Mouse (Mus musculus) splenic B cell, adult 2 months (primary cell): Measurements from ENCODE around the gene 1700003E16Rik.

Source experiments
- DNase-seq: peaks from one replicate; pipeline ENCODE4 v3.0.0-alpha.2; 2011; ENCODE audit warnings: low read depth, low spot score
- H3K27me3 ChIP-seq: 2 replicates; pipeline ENCODE4 v1.6.1; 2012; ENCODE audit warnings: mild to moderate bottlenecking, low read length, moderate library complexity, mixed read lengths; ENCODE audit not compliant: control insufficient read depth, poor library complexity, insufficient read depth, severe bottlenecking
- H3K36me3 ChIP-seq: 2 replicates; pipeline ENCODE4 v1.6.1; 2012; ENCODE audit warnings: mild to moderate bottlenecking, low read length, moderate library complexity, mixed read lengths; ENCODE audit not compliant: control insufficient read depth, poor library complexity, insufficient read depth, severe bottlenecking

The 1700003E16Rik gene

DNA sequence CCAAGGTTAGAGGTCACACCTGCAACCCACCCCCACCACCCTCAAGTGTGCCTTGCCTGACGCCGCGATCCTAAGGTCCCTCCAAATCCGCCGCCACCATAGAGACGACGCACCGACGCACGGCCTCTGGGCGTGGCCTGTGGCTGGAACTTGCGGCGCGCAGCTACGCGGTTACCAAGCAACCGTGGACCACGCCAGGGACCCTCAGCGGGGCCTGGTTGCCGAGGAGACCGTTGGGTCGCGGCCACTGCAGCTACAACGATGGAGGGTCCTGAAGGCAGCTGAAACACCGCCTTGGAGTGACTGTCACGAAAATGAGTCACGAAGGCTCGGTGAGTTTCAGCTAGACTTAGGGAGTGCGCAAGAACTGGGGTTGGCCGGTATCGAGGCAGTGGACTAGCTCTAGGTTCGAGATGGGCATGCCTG is at the start of gene 1700003E16Rik, which contains the start of gene Wdr54:
1700003E16Rik (plus strand) TSS at position 146 of the 426 bp plus-strand sequence.
Wdr54 (minus strand) TSS at position 139 of the 426 bp plus-strand sequence.
- 0 out of 2 replicates have a peak, but pooled peaks cover 2% of the 10 kb centered on the region for H3K27me3 ChIP-seq
- no peaks in the 10 kb centered on the region for H3K36me3 ChIP-seq
- peak; percentile 49 for DNase-seq

DNA sequence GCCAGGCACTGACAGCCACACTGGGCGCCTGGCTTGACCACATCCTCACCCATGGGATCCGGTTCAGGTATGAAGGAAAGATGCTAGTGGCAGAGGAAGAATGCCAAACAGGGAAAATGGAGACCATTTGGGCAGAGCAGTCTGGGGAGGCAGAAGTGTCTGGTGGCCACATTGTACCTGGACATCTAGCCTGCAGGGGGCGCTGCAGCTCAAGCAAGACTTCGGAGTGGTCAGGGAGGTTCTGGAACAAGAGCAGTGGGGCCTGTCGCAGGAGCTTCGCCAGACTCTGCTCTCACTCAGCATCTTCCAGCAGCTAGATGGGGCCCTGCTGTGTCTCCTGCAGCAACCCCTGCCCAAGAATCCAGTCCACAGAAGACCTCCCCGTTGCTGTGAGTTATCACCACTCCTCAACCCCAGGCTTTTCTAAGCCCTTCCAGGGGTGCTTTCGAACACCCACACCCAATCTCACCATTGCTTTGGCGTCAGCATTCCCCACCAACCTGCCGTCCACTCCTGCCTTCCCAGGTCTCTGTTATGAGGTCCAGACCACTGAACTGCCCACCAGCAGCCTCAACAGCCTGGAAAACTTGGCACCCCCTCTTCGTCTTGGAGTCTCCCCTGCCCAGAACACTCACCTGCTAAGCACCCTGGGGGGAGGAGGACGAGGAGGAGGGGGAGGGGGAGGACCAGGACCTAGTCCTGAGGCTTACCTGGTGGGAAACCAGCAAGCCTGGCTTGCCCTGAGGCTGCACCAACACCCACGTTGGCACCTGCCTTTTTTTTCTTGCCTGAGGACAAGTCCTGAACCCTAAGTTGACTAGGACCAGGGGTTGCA is 48.4 kb upstream of the 1700003E16Rik start:
- DNase-seq, result peak; percentile 85
- peaks cover 3% of the 10 kb centered on the region; the same call in 1 of the 2 replicates for H3K36me3 ChIP-seq
- H3K27me3 ChIP-seq, result no peaks in the 10 kb centered on the region

DNA sequence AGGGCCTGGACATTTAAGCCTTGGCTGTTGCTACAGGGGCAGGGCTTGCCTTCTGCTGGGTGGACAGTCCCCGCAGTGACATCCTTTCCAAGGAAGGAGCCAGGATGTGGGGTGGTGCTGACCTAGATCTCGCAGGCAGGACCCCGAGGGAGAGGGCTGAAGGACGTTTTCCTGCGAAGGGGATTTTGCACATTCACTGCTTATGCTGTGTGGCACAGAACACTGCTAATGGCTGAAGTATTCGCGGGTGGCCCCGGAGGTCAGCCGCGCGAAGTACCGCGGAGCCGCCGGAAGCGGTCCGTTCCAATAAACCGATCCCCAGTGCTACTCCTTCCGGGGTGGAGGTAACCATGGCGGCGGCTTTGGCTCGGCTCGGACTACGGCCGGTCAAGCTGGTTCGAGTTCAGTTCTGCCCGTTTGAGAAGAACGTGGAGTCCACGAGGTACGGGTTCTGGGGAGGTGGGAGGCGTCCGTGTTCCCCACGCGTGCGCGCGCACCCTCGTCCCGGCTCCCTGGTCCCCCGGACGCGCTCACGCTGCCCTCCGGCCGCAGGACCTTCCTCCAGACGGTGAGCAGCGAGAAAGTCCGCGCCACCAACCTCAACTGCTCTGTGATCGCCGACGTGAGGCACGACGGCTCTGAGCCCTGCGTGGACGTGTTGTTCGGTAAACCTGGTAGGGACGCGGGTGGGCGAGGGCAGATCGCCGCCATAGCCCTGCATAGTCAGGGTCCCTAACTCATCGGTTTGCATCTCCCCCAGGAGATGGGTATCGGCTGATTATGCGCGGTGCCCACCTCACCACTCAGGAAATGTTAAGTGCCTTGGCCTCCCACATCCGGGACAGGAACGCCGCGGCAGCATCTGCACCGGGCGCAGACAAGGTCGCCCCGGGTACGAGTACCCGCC is 47.2 kb upstream of the 1700003E16Rik start, which contains the start of gene Mrpl53:
Mrpl53 (plus strand) TSS at position 279 of the 907 bp plus-strand sequence.
- no peaks in the 10 kb centered on the region for H3K27me3 ChIP-seq
- peaks cover 3% of the 10 kb centered on the region; the same call in 1 of the 2 replicates for H3K36me3 ChIP-seq
- peak; percentile 76 for DNase-seq

DNA sequence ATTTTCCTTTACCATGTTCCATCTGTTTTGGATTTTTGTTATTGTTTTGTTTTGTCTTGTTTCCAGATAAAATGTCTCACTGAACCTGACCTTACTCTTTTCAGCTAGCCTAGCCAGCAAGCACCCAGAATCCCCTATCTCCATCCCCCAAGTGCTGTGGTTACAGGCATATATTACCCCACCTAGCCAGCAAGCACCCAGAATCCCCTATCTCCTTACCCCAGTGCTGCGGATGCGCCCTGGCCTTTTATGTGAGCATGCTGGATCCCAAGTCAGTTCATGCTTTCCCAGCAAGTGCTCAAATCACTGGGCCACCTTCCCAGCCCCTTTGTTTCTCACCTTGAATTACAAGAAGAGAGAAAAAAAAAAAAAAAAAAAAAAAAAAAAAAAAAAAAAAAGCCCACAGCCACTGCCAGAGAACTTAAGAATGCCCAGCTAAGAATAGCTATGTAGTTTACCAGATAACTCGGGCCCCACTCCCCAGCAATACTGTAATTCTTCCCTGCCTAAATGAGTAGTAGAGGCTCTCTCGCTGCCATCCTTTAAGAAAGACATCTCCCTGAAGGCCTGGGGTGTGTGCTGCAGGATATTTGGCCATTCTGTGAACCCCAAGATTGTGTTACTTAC is 44.6 kb upstream of the 1700003E16Rik start:
- no peaks in the 10 kb centered on the region for H3K27me3 ChIP-seq
- peaks cover 3% of the 10 kb centered on the region; the same call in 1 of the 2 replicates for H3K36me3 ChIP-seq
- DNase-seq, result no peak

DNA sequence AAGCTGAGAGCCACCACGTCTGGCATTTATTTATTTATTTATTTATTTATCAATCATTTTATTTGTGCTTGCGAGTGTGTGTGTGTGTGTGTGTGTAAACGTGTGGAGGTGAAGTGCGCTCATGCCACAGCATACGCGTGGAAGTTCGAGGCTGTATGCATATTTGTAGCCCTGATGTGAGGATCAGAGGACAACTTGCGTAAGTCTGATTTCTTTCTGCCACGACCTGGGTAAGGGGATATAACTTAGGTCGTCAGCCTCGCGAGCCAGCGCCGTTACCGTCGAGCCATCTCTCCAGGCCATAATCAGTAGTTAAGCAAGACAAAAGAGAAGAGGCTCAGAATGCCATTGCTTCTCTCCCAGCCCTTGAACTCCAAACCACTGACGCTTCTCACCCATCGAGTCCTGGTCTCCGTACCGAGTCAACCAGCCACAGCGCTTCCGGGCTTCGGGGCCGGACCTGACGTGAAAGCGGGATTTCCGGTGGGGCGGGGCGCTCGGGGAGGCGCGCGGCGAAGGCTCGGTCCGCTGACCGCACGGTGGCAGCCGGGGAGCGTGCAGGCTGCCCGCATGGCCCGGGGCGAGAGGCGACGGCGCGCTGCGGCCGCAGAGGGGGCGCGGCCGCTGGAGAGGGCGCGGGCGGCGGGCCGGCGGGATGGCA is 41.1 kb upstream of the 1700003E16Rik start, which contains the start of gene Mogs:
Mogs (plus strand) TSS at position 486 of the 661 bp plus-strand sequence.
- peaks cover 3% of the 10 kb centered on the region; the same call in 1 of the 2 replicates for H3K36me3 ChIP-seq
- no peaks in the 10 kb centered on the region for H3K27me3 ChIP-seq
- DNase-seq, result peak; percentile 92

DNA sequence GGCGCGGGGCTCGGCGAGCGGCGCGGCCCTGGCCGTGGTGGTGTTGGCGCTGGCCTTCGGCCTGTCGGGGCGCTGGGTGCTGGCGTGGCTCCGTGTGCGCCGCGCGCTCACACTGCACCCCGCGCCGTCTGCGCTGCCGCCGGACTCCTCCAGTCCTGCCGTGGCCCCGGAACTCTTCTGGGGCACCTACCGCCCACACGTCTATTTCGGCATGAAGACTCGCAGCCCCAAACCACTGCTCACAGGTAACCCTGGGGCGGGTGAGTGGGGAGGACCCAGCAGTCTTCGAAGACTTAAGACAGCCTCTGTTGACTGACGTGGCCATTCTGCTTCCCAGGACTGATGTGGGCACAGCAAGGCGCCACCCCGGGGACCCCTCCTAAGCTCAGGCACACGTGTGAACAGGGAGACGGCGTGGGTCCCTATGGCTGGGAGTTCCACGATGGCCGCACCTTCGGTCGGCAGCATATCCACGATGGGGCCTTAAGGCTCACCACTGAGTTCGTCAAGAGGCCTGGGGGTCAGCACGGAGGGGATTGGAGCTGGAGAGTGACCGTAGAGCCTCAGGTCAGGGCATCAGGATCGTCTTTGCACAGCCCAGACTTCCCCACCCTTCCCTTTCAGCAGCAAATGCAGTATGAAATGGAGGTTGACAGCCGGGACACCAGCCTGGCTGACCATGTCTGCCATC is 40.4 kb upstream of the 1700003E16Rik start:
- Histone ChIP-seq H3K36me3 (peaks cover 3% of the 10 kb centered on the region; the same call in 1 of the 2 replicates), H3K27me3 (no peaks in the 10 kb centered on the region)
- DNase-seq, result peak; percentile 43

DNA sequence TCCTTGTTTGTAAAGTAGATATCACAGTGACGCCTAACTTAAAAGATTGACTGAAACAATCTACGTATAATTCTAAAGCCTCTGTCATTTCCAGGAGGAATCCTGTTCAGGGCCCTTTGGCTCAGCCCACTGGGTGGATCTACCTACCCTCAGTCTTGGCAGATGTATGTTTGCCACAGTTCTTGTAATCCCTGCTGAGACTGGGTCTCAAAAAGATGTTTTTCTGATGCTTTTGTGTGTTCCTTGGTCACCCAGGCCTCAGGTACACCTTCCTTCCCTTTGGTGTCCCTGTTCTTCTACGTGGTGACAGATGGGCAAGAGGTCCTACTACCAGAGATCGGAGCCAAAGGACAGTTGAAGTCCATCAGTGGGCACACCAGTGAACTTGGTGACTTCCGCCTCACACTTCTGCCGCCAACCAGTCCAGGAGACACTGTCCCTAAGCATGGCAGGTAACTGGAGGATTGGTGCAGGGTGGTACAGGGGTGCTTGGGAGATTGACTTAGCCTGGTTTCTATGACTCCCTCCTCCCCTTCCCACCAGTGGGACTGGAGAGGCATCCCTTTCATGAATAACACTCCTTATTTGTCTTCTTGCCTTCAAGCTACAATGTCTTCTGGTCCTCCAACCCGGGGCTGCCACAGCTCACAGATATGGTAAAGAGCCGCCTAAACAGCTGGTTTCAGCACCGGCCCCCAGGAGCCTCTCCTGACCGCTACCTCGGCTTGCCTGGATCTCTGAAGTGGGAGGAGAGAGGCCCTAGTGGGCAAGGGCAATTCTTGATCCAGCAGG is 39.6 kb upstream of the 1700003E16Rik start:
- peaks cover 3% of the 10 kb centered on the region; the same call in 1 of the 2 replicates for H3K36me3 ChIP-seq
- no peak for DNase-seq
- H3K27me3 ChIP-seq, result no peaks in the 10 kb centered on the region

DNA sequence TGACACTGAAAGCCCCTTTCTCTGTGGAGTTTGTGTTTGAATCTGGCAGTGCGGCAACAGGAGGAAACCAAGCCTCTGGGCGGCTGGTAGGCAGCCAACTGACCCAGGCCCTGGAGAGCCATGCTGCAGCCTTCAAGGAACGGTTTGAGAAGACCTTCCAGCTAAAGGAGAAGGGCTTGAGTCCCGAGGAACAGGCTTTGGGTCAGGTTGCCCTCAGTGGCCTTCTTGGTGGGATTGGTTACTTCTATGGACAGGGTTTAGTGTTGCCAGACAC is 39.1 kb upstream of the 1700003E16Rik start:
- no peaks in the 10 kb centered on the region for H3K27me3 ChIP-seq
- no peak for DNase-seq
- peaks cover 3% of the 10 kb centered on the region; the same call in 1 of the 2 replicates for H3K36me3 ChIP-seq

DNA sequence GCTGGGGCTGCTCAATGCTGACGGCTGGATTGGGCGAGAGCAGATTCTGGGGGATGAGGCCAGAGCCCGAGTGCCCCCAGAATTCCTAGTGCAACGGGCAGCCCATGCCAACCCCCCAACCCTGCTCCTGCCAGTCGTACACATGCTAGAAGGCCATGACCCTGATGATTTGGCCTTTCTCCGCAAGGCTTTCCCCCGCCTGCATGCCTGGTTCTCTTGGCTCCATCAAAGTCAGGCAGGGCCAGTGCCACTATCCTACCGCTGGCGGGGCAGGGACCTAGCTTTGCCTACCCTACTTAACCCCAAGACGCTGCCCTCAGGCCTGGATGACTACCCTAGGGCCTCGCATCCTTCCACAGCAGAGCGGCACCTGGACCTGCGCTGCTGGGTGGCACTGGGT is 38.6 kb upstream of the 1700003E16Rik start:
- no peaks in the 10 kb centered on the region for H3K27me3 ChIP-seq
- DNase-seq, result no peak
- H3K36me3 ChIP-seq, result peaks cover 3% of the 10 kb centered on the region; the same call in 1 of the 2 replicates

DNA sequence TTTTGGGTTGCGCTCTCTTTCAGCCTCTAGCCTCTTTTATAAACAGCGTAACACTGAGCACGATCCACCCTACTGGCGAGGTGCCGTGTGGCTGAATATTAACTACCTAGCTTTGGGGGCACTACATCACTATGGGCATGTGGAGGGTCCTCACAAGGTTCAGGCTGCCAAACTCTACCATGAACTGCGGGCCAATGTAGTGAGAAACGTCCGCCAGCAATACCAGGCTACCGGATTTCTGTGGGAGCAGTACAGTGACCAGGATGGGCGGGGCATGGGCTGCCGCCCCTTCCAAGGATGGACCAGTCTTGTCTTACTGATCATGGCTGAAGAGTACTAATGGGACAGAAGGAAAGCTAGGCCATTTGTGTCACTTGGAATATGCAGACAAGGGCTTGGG is 37.8 kb upstream of the 1700003E16Rik start:
- no peak for DNase-seq
- Histone ChIP-seq H3K27me3 (no peaks in the 10 kb centered on the region), H3K36me3 (peaks cover 3% of the 10 kb centered on the region; the same call in 1 of the 2 replicates)

DNA sequence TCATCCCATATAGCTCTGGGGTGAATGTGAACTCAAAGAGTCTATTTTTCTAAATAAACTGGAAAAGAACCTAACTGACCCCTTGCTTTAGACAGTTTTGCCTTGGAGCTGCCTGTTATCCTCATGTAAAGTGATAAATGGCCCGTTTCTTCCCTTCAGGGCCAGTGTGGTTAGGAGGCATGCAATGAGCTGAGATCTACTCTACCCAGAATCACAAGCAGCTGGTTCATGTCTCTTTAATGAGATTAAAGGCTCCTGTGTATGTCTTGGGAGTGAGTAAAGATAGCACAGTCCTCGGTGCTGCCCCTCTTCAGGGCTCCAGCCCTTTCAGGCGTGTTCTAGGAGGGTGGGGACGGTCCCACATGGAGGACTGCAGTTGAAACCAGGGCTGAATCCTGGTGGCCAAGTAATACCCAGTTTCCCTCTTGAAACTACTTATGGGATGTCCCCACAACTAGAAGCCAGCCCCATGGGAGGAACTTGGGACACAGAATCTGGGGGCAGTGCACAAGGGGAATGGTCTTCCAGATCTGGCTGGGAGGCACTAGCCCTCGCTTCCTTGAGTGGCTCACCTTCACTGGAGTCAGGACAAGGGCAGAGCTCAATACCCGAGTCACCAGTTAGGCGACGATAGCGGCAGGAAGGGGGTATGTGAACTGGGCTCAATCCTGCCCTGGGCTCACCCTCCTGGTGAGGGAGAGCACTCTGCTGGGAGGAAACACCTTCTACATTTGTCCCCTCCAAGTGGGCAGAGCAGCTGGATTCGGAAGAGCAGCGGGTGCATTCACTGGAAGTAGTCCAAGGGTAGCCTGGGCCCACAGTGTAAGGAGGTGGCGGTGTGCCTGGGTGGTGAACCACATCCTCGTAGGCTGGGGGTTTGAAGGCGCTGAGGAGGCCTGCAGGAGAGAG is 37.1 kb upstream of the 1700003E16Rik start:
- H3K27me3 ChIP-seq, result no peaks in the 10 kb centered on the region
- no peak for DNase-seq

DNA sequence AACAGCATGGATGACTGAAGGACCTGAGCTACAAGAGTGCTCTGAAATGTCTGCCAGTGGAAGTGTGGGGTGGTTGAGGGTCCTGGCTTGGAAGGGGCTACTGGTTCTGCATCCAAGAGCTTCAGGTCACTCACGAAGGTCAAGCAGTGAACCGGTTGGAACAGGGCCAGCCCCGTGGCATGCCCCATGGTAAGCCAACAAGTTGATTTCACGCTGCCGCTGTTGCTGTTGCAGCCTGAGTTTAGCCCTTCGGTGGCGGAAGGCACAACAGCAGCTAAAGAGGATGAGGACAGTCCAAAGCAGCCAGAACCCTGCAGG is 36.5 kb upstream of the 1700003E16Rik start:
- H3K36me3 ChIP-seq, result peaks cover 3% of the 10 kb centered on the region; the same call in 1 of the 2 replicates
- H3K27me3 ChIP-seq, result no peaks in the 10 kb centered on the region
- no peak for DNase-seq

More for the DNA sequence above, 37.1 kb upstream of the 1700003E16Rik start:
- peaks cover 3% of the 10 kb centered on the region; the same call in 1 of the 2 replicates for H3K36me3 ChIP-seq
